Mouse (Mus musculus) forebrain, embryonic 15.5 days (tissue): ENCODE measurements around the gene Anks4b. TPM values are rescaled to one million over a fixed set of nuclear protein-coding genes. Genes with fewer than 3 reads are reported as not detected.

Experiments
- ATAC-seq: fragments of 200-750 bp; cut with Nextera tagmentation; replicated peaks from 2 replicates; pipeline ENCODE4 v1.8.0; 2017; ENCODE audit warnings: mild to moderate bottlenecking, moderate TSS enrichment, moderate library complexity
- H3K27ac ChIP-seq: fragments of 300-500 bp; sonication (generic); replicated peaks from 2 replicates; pipeline ENCODE4 v1.5.1; 2015; ENCODE audit warnings: mild to moderate bottlenecking, inconsistent platforms
- H3K27me3 ChIP-seq: fragments of 300-500 bp; sonication (generic); 2 replicates; pipeline ENCODE4 v1.6.1; 2015; ENCODE audit warnings: inconsistent platforms
- H3K36me3 ChIP-seq: fragments of 300-500 bp; sonication (generic); 2 replicates; pipeline ENCODE4 v1.6.1; 2015; ENCODE audit warnings: mild to moderate bottlenecking, inconsistent platforms
- H3K4me1 ChIP-seq: fragments of 300-500 bp; sonication (generic); 2 replicates; pipeline ENCODE4 v1.6.1; 2015; ENCODE audit warnings: inconsistent platforms
- H3K4me2 ChIP-seq: fragments of 300-500 bp; sonication (generic); replicated peaks from 2 replicates; pipeline ENCODE4 v1.6.1; 2015; ENCODE audit warnings: mild to moderate bottlenecking, inconsistent platforms
- H3K4me3 ChIP-seq: fragments of 300-500 bp; sonication (generic); 2 replicates; pipeline ENCODE4 v1.5.1; 2015; ENCODE audit warnings: mild to moderate bottlenecking, inconsistent platforms
- H3K9ac ChIP-seq: fragments of 300-500 bp; sonication (generic); replicated peaks from 2 replicates; pipeline ENCODE4 v1.6.1; 2015; ENCODE audit warnings: mild to moderate bottlenecking, inconsistent platforms
- H3K9me3 ChIP-seq: fragments of 300-500 bp; sonication (generic); 2 replicates; pipeline ENCODE4 v1.6.1; 2016; ENCODE audit warnings: inconsistent platforms
- WGBS: fragments of 180-500 bp; shearing (Covaris S2); methylation state at CpG from one replicate; pipeline ENCODE4 v1.1.7; 2015; ENCODE audit warnings: mixed read lengths; 5-methylcytosine and 5-hydroxymethylcytosine counted together
- polyA plus RNA-seq: library from polyadenylated mRNA; unstranded; fragments of >200 nt; fragmentation: Nextera tagmentation; extraction: Ambion mirVana; gene quantifications from 2 replicates; pipeline ENCODE4 v1.2.1, GENCODE M21; 2015

Anks4b gene
- 0.05 TPM in 1 of 2 replicates, not detected in the other for polyA plus RNA-seq

DNA sequence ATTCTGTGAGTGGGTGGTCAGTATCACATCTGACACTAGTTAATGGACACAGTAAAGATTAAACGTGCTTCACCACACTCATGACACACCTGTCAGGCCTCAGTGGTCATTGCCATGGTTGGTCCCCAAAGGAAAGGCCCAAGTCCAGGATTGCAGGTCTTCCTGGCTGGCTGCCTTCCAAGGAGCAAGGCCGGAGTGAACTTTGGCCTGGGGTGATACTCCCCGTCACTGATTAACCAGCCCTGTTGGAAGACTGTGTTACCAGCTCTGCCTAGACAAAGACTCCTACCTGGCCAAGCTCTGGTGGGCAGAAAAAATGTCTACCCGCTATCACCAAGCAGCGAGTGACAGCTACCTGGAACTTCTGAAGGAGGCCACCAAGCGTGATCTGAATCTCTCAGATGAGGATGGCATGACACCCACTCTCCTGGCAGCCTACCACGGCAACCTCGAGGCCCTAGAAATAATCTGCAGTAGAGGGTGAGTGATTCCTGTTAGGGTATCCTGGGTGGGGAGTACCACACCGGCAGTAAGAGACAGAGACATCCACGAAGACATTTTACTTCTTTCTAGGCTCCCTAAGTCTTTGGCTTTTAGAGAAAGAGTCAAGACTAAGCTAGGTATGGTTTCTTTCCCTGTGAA lies at the start of gene Anks4b:
Gene Anks4b, plus strand, starts transcription at position 256 of the 642 bp plus-strand sequence.
- H3K4me3 ChIP-seq: no peak within 1 kb of the TSS
- ATAC-seq: no peak
- no peaks in the 10 kb centered on the region for H3K4me1 ChIP-seq
- H3K9ac ChIP-seq: no peak within 1 kb of the TSS
- no peaks in the 10 kb centered on the region for H3K9me3 ChIP-seq
- no peak within 1 kb of the TSS for H3K27ac ChIP-seq
- H3K4me2 ChIP-seq: no peak within 1 kb of the TSS
- 0 out of 2 replicates have a peak, but pooled peaks cover 2% of the 10 kb centered on the region for H3K27me3 ChIP-seq
- H3K36me3 ChIP-seq: no peaks in the 10 kb centered on the region
- WGBS: 89% methylated on average over 10 of the region's 10 CpGs

DNA sequence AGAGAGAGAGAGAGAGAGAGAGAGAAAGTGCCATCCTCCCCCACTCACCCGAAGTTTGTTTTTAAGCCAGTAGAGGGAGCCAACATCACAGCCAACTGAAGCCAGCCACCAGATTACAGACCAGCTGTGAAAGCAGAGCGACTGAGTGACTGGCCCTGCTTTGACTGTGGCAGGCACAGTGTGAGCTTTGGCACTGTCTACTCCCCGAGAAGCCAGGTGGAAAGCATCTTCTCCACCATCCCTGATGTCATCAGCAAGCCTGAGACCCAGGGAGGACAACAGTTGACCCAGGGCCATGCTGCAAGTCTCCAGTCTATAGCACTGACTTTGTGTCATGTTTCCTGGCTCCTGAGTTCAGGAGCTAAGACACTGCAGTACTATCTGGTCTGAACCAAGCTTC lies 48.8 kb upstream of the Anks4b start:
- H3K4me1 ChIP-seq: peaks cover 3% of the 10 kb centered on the region; the same call in 1 of the 2 replicates

GRCm38 (mm10) chr7:120126976-120127685 lies 46.5 kb upstream of the Anks4b start:
- H3K27ac ChIP-seq: no peak overlapping the region
- peaks cover 3% of the 10 kb centered on the region; the same call in 1 of the 2 replicates for H3K4me1 ChIP-seq
- 9% methylated on average over 5 of the region's 5 CpGs for WGBS
- no peak overlapping the region for H3K4me2 ChIP-seq
- no peak overlapping the region for H3K9ac ChIP-seq
- no peak overlapping the region for H3K4me3 ChIP-seq
- ATAC-seq: no peak
- H3K9me3 ChIP-seq: no peaks in the 10 kb centered on the region
- no peaks in the 10 kb centered on the region for H3K36me3 ChIP-seq
- no peaks in the 10 kb centered on the region for H3K27me3 ChIP-seq

More for the DNA sequence above, 48.8 kb upstream of the Anks4b start:
- Histone ChIP-seq H3K9me3 (no peaks in the 10 kb centered on the region), H3K27ac (no peak overlapping the region), H3K9ac (no peak overlapping the region), H3K27me3 (no peaks in the 10 kb centered on the region), H3K36me3 (no peaks in the 10 kb centered on the region), H3K4me2 (no peak overlapping the region), H3K4me3 (no peak overlapping the region)
- WGBS: 2% methylated on average over 3 of the region's 3 CpGs
- peak; percentile 90 for ATAC-seq

- no peak overlapping the region for H3K4me2 ChIP-seq
- ATAC-seq: no peak
- H3K4me1 ChIP-seq: peaks cover 3% of the 10 kb centered on the region; the same call in 1 of the 2 replicates
- WGBS: 53% methylated on average over 4 of the region's 4 CpGs
- H3K9ac ChIP-seq: no peak overlapping the region
- H3K36me3 ChIP-seq: no peaks in the 10 kb centered on the region
- no peak overlapping the region for H3K27ac ChIP-seq
- no peaks in the 10 kb centered on the region for H3K9me3 ChIP-seq
- H3K4me3 ChIP-seq: no peak overlapping the region
- no peaks in the 10 kb centered on the region for H3K27me3 ChIP-seq
Measured at GRCm38 (mm10) chr7:120127686-120128059, 46.0 kb upstream of the Anks4b start.

- Histone ChIP-seq H3K9ac (no peak overlapping the region), H3K4me2 (no peak overlapping the region), H3K9me3 (no peaks in the 10 kb centered on the region), H3K27me3 (no peaks in the 10 kb centered on the region), H3K4me3 (no peak overlapping the region), H3K4me1 (peaks cover 3% of the 10 kb centered on the region; the same call in 1 of the 2 replicates), H3K36me3 (no peaks in the 10 kb centered on the region), H3K27ac (no peak overlapping the region)
- no peak for ATAC-seq
- WGBS: 48% methylated on average over 4 of the region's 4 CpGs
Measured at GRCm38 (mm10) chr7:120128951-120129350, 44.7 kb upstream of the Anks4b start.

DNA sequence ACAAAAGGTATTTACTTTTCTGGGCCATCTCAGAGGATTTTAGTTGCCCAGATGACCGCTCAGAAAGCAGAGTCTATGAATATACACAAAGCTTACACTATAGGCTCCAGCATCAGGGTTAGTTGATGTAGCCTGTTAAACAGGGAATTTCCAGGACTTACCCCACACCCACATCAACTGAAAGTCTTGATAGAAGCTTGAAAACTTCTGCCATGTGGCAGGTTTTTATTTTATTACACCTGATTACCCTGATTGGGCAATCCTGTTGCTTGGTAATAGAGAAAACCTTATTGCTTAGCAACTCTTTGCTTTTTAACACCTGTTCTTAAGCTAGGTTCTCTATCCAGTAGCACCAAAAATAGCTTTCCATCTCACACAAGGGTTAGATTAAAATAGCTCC lies 30.9 kb upstream of the Anks4b start:
- WGBS: 83% methylated on average over 1 of the region's 1 CpGs
- H3K4me2 ChIP-seq: no peak overlapping the region
- ATAC-seq: no peak

GRCm38 (mm10) chr7:120145191-120145590 lies 28.5 kb upstream of the Anks4b start, which contains the start of gene Zp2:
TSS of gene Zp2 (minus strand) at chr7:120145291.
- H3K27me3 ChIP-seq: no peaks in the 10 kb centered on the region
- no peaks in the 10 kb centered on the region for H3K4me1 ChIP-seq
- no peak within 1 kb of the TSS for H3K4me2 ChIP-seq
- no peak within 1 kb of the TSS for H3K4me3 ChIP-seq
- 86% methylated on average over 9 of the region's 9 CpGs for WGBS
- ATAC-seq: no peak
- H3K9ac ChIP-seq: no peak within 1 kb of the TSS
- H3K27ac ChIP-seq: no peak within 1 kb of the TSS
- H3K36me3 ChIP-seq: no peaks in the 10 kb centered on the region
- H3K9me3 ChIP-seq: no peaks in the 10 kb centered on the region

More for the DNA sequence above, 30.9 kb upstream of the Anks4b start:
- no peak overlapping the region for H3K27ac ChIP-seq
- H3K36me3 ChIP-seq: no peaks in the 10 kb centered on the region
- no peak overlapping the region for H3K4me3 ChIP-seq
- no peaks in the 10 kb centered on the region for H3K4me1 ChIP-seq
- H3K27me3 ChIP-seq: no peaks in the 10 kb centered on the region
- no peaks in the 10 kb centered on the region for H3K9me3 ChIP-seq
- H3K9ac ChIP-seq: no peak overlapping the region

DNA sequence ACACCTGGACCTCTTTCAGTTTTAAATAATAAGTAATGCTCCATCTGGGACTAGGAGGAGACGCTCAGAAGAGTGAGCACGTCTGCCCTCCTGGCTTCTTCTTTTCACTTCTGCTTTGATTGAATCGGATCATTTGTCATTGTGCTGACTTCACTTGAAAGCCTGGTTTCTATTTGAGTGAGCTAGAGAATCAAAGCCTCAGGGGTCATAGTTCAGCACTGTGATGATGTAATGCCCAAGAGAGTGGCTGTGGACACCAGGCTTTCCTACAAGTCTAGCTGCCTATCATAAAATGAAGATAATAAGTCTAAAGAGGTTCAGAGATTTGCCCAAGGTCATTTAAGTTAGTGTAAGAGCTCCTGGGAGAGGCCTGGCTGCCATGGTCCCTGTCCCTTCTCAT lies 23.4 kb upstream of the Anks4b start:
- no peak overlapping the region for H3K9ac ChIP-seq
- no peaks in the 10 kb centered on the region for H3K4me1 ChIP-seq
- H3K4me3 ChIP-seq: no peak overlapping the region
- no peak overlapping the region for H3K27ac ChIP-seq
- peaks cover 10% of the 10 kb centered on the region; the same call in 1 of the 2 replicates for H3K27me3 ChIP-seq
- ATAC-seq: no peak
- no peak overlapping the region for H3K4me2 ChIP-seq
- WGBS: 18% methylated on average over 3 of the region's 3 CpGs
- no peaks in the 10 kb centered on the region for H3K36me3 ChIP-seq
- H3K9me3 ChIP-seq: no peaks in the 10 kb centered on the region

DNA sequence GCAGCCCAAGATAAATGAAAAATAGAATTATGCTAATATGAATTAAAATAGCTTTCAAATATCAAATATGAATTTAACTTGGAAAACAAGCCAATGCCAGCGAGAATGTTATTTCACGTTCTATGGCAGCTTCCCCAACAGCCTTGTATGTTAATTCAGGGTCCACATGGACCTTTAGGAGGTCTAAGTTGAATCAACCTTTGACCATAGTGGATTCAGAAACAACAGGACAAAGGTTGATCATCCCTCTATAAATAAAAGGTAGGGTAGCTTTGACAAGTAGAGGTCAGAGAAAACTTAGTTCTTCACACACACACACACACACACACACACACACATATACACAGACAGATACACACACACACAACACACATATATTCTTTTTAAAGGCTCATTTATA lies 22.8 kb upstream of the Anks4b start:
- Histone ChIP-seq H3K4me3 (no peak overlapping the region), H3K9me3 (no peaks in the 10 kb centered on the region), H3K4me2 (no peak overlapping the region), H3K4me1 (no peaks in the 10 kb centered on the region), H3K27ac (no peak overlapping the region), H3K27me3 (peaks cover 14% of the 10 kb centered on the region; the same call in 1 of the 2 replicates), H3K36me3 (no peaks in the 10 kb centered on the region), H3K9ac (no peak overlapping the region)
- 86% methylated on average over 2 of the region's 2 CpGs for WGBS
- ATAC-seq: no peak

GRCm38 (mm10) chr7:120156841-120157409 lies 16.7 kb upstream of the Anks4b start:
- Histone ChIP-seq H3K27me3 (peaks cover 31% of the 10 kb centered on the region), H3K27ac (peak overlapping the region; percentile 84)
- ATAC-seq: peak; percentile 90

GRCm38 (mm10) chr7:120157575-120158061 lies 16.0 kb upstream of the Anks4b start:
- ATAC-seq: peak; percentile 67
- peak overlapping the region; percentile 84 for H3K27ac ChIP-seq

More at GRCm38 (mm10) chr7:120156841-120157409, 16.7 kb upstream of the Anks4b start:
- H3K4me1 ChIP-seq: peaks cover 23% of the 10 kb centered on the region
- no peak overlapping the region for H3K9ac ChIP-seq
- no peak overlapping the region for H3K4me2 ChIP-seq
- no peak overlapping the region for H3K4me3 ChIP-seq
- no peaks in the 10 kb centered on the region for H3K36me3 ChIP-seq
- no peaks in the 10 kb centered on the region for H3K9me3 ChIP-seq
- 1% methylated on average over 2 of the region's 2 CpGs for WGBS

DNA sequence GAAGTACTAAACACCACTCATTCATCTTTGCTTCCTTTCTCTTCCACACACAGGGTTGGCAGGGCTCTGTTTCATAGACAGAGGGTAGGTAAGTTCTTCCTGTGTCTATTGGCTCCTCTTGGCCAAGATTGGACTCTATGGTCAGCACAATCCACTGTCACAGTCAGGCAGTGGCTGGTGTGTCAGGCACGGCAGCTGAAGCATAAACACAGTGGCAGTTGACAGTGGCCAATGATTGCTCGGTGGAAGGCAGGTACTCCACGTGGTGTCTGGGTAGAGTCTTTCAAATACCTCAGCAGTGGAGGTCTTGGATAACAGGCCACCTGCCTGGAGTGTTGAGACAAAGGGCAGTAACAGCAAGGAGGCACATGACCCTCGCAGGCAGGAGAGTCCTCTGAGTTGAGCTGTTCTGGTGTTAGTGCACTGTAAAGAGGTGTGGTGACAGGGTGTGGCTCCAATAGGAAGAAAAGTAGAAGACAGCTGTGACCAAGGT lies 15.5 kb upstream of the Anks4b start:
- peak overlapping the region; percentile 84 for H3K27ac ChIP-seq
- ATAC-seq: peak; percentile 49
- peaks cover 34% of the 10 kb centered on the region for H3K27me3 ChIP-seq
- H3K4me3 ChIP-seq: no peak overlapping the region
- peaks cover 23% of the 10 kb centered on the region for H3K4me1 ChIP-seq
- H3K4me2 ChIP-seq: no peak overlapping the region
- no peaks in the 10 kb centered on the region for H3K36me3 ChIP-seq
- no peak overlapping the region for H3K9ac ChIP-seq
- 4% methylated on average over 4 of the region's 4 CpGs for WGBS
- H3K9me3 ChIP-seq: no peaks in the 10 kb centered on the region

More at GRCm38 (mm10) chr7:120157575-120158061, 16.0 kb upstream of the Anks4b start:
- H3K9ac ChIP-seq: no peak overlapping the region
- no peaks in the 10 kb centered on the region for H3K9me3 ChIP-seq
- 1% methylated on average over 5 of the region's 5 CpGs for WGBS
- H3K4me2 ChIP-seq: no peak overlapping the region
- H3K4me3 ChIP-seq: no peak overlapping the region
- no peaks in the 10 kb centered on the region for H3K36me3 ChIP-seq
- H3K27me3 ChIP-seq: peaks cover 34% of the 10 kb centered on the region
- peaks cover 23% of the 10 kb centered on the region for H3K4me1 ChIP-seq
